Mouse (Mus musculus) MEL (cell line): Measurements from ENCODE around the gene Pip5kl1. TPM values are rescaled to one million over a fixed set of nuclear protein-coding genes. Genes with fewer than 3 reads are reported as not detected.

Source experiments
- DNase-seq: peaks from one replicate; pipeline ENCODE4 v3.0.0; 2011; ENCODE audit warnings: low read depth, low spot score
- H3K27ac ChIP-seq: 2 replicates; pipeline ENCODE4 v1.5.1; 2012; ENCODE audit warnings: low read depth, mild to moderate bottlenecking, control low read depth, low read length, moderate library complexity; ENCODE audit not compliant: control insufficient read depth
- H3K27me3 ChIP-seq, 2 experiments: fragments of 150-350 bp in 1 of 2; sonication (generic) in 1 of 2; 2 replicates each; pipeline ENCODE4 v1.6.1; 2012; ENCODE audit warnings: low read length in 2 of 2, mild to moderate bottlenecking in 2 of 2, improper control_type of control experiment in 1 of 2, moderate library complexity in 1 of 2; ENCODE audit not compliant: insufficient read depth in 2 of 2, control insufficient read depth in 1 of 2
- H3K36me3 ChIP-seq, 2 experiments: 2 replicates each; pipeline ENCODE4 v1.6.1; 2012 to 2014; ENCODE audit warnings: low read length in 2 of 2, improper control_type of control experiment in 1 of 2, inconsistent platforms in 1 of 2, mild to moderate bottlenecking in 1 of 2; ENCODE audit not compliant: insufficient read depth in 2 of 2, control insufficient read depth in 1 of 2
- H3K4me1 ChIP-seq, 2 experiments: fragments of 150-350 bp in 1 of 2; sonication (generic) in 1 of 2; 2 replicates each; pipeline ENCODE4 v1.6.1; 2012; ENCODE audit warnings: low read length in 2 of 2, improper control_type of control experiment in 1 of 2, mild to moderate bottlenecking in 1 of 2; ENCODE audit not compliant: insufficient read depth in 2 of 2, control insufficient read depth in 1 of 2
- H3K4me3 ChIP-seq, 2 experiments: fragments of 150-350 bp in 1 of 2; sonication (generic) in 1 of 2; 2 replicates each; pipeline ENCODE4 v1.5.1; 2012; ENCODE audit warnings: low read depth in 2 of 2, low read length in 2 of 2, mild to moderate bottlenecking in 2 of 2, moderate library complexity in 2 of 2, control low read depth in 1 of 2, improper control_type of control experiment in 1 of 2; ENCODE audit not compliant: control insufficient read depth in 1 of 2, insufficient read depth in 1 of 2
- H3K79me2 ChIP-seq: 2 replicates; pipeline ENCODE4 v1.6.1; 2012; ENCODE audit warnings: mild to moderate bottlenecking, low read length, moderate library complexity; ENCODE audit not compliant: control insufficient read depth, poor library complexity, insufficient read depth
- H3K9ac ChIP-seq: 2 replicates; pipeline ENCODE4 v1.6.1; 2012; ENCODE audit warnings: low read depth, mild to moderate bottlenecking, control low read depth, low read length, moderate library complexity; ENCODE audit not compliant: control insufficient read depth, poor library complexity, severe bottlenecking
- H3K9me3 ChIP-seq: fragments of 150-350 bp; sonication (generic); replicated peaks from 2 replicates; pipeline ENCODE4 v1.6.1; 2012; ENCODE audit warnings: mild to moderate bottlenecking, low read length, improper control_type of control experiment, moderate library complexity; ENCODE audit not compliant: insufficient read depth
- BHLHE40 ChIP-seq: IDR thresholded peaks from 2 replicates; pipeline ENCODE4 v1.6.1; 2012; ENCODE audit warnings: low read depth, mild to moderate bottlenecking, inconsistent platforms, low read length, improper control_type of control experiment, borderline replicate concordance
- CTCF ChIP-seq, 3 experiments: IDR thresholded peaks in 2 of 3; conservative IDR thresholded peaks in 1 of 3; 2 replicates each; pipeline ENCODE4 v1.5.1; 2011 to 2012; ENCODE audit warnings: low read length in 3 of 3, low read depth in 2 of 3, mild to moderate bottlenecking in 2 of 3, improper control_type of control experiment in 1 of 3, inconsistent platforms in 1 of 3, mixed read lengths in 1 of 3, moderate library complexity in 1 of 3; ENCODE audit not compliant: control insufficient read depth in 1 of 3, insufficient read depth in 1 of 3, poor library complexity in 1 of 3, severe bottlenecking in 1 of 3
- EP300 ChIP-seq, 2 experiments: IDR thresholded peaks; 2 replicates each; pipeline ENCODE4 v1.6.1; 2011; ENCODE audit warnings: improper control_type of control experiment in 2 of 2, low read length in 2 of 2, low read depth in 1 of 2, mild to moderate bottlenecking in 1 of 2
- HCFC1 ChIP-seq: IDR thresholded peaks from 2 replicates; pipeline ENCODE4 v1.6.1; 2012; ENCODE audit warnings: low read depth, mild to moderate bottlenecking, inconsistent platforms, low read length, improper control_type of control experiment, moderate library complexity
- JUND ChIP-seq: IDR thresholded peaks from 2 replicates; pipeline ENCODE4 v1.6.1; 2011; ENCODE audit warnings: low read depth, mild to moderate bottlenecking, improper control_type of control experiment, low read length
- MAZ ChIP-seq: IDR thresholded peaks from 2 replicates; pipeline ENCODE4 v1.6.1; 2012; ENCODE audit warnings: low read depth, mild to moderate bottlenecking, inconsistent platforms, low read length, improper control_type of control experiment
- MXI1 ChIP-seq: IDR thresholded peaks from 2 replicates; pipeline ENCODE4 v1.6.1; 2011; ENCODE audit warnings: mild to moderate bottlenecking, low read depth, low read length, improper control_type of control experiment
- MYB ChIP-seq: IDR thresholded peaks from 2 replicates; pipeline ENCODE4 v1.6.1; 2011; ENCODE audit warnings: mild to moderate bottlenecking, low read depth, low read length, improper control_type of control experiment
- MYC ChIP-seq: IDR thresholded peaks from 2 replicates; pipeline ENCODE4 v1.6.1; 2011; ENCODE audit warnings: low read depth, mild to moderate bottlenecking, low read length, improper control_type of control experiment, moderate library complexity
- POLR2A ChIP-seq, 2 experiments: IDR thresholded peaks; 2 replicates each; pipeline ENCODE4 v1.6.1; 2011 to 2012; ENCODE audit warnings: low read length in 2 of 2, mild to moderate bottlenecking in 2 of 2, control low read depth in 1 of 2, improper control_type of control experiment in 1 of 2, low read depth in 1 of 2, moderate library complexity in 1 of 2; ENCODE audit not compliant: control insufficient read depth in 1 of 2, insufficient read depth in 1 of 2, poor library complexity in 1 of 2
- POLR2AphosphoS5 ChIP-seq: IDR thresholded peaks from 2 replicates; pipeline ENCODE4 v1.6.1; 2012; ENCODE audit warnings: low read depth, borderline replicate concordance, mild to moderate bottlenecking, inconsistent platforms, low read length, moderate library complexity, mixed read lengths
- RAD21 ChIP-seq: IDR thresholded peaks from 2 replicates; pipeline ENCODE4 v1.6.1; 2011; ENCODE audit warnings: mild to moderate bottlenecking, low read depth, low read length, improper control_type of control experiment
- SIN3A ChIP-seq: IDR thresholded peaks from 2 replicates; pipeline ENCODE4 v1.6.1; 2012; ENCODE audit warnings: low read length, improper control_type of control experiment, inconsistent platforms
- SMC3 ChIP-seq: IDR thresholded peaks from 2 replicates; pipeline ENCODE4 v1.6.1; 2011; ENCODE audit warnings: low read depth, low read length, improper control_type of control experiment
- TBP ChIP-seq: IDR thresholded peaks from 2 replicates; pipeline ENCODE4 v1.8.0; 2011; ENCODE audit warnings: low read depth, low read length, improper control_type of control experiment
- TCF12 ChIP-seq: IDR thresholded peaks from 2 replicates; pipeline ENCODE4 v1.6.1; 2014; ENCODE audit warnings: low read depth, mild to moderate bottlenecking, inconsistent platforms, low read length, improper control_type of control experiment, moderate library complexity
- ZMIZ1 ChIP-seq: IDR thresholded peaks from 2 replicates; pipeline ENCODE4 v1.6.1; 2012; ENCODE audit warnings: low read depth, mild to moderate bottlenecking, inconsistent platforms, low read length, improper control_type of control experiment, moderate library complexity
- polyA plus RNA-seq, 2 experiments: library from polyadenylated mRNA; stranded (reverse) in 1 of 2; unstranded in 1 of 2; fragments of >175 nt in 1 of 2; fragments of >200 nt in 1 of 2; gene quantifications; 2 replicates each; pipeline versions ENCODE4 v1.2.1 to v1.2.4; 2012; ENCODE audit warnings: low replicate concordance in 2 of 2, low read depth in 1 of 2; ENCODE audit not compliant: insufficient read length in 2 of 2, insufficient read depth in 1 of 2, missing spikeins in 1 of 2
- total RNA-seq: library from RNA; depleted of rRNA; stranded (reverse); fragments of 300-350 nt; gene quantifications from 2 replicates; pipeline ENCODE4 v1.2.3, GENCODE M21; 2012

The Pip5kl1 gene
- total and polyA plus RNA-seq, 3 experiments = 0.22 to 0.58 TPM; not detected in 1

DNA sequence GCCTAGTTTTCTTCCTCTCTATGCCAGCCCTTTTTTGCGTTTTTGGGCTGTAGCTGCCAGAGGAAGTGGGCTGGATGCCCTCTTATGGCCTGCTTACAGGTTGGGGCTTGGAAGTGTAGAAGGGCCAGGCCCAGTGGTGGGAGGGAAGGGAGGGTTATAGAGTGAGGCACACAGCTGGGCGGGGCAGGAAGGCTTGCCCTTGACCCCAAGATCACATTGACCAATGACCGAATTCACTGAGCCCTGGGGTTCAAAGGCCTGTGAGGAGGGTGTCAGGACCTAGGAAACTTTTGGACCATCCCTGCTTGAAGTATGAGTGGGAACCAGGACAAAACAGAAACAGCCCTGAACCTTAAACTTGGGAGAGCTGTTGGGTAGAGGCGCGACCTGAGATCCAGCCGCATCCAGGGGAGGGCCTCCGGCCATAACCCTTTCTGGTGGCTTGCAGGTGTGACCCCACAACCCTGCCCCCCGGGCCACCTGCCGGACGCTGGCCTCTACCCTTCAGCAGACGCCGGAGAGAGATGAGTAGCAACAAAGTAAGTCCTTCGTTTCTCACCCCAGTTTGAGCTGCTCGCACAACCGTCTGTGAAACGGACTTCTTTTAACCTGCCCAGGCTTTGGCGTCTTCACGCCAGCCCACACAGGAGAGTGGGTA is 34.3 kb downstream of the Pip5kl1 start:
- H3K36me3 ChIP-seq = peaks cover 0 to 6% of the 10 kb centered on the region in 2 experiments; a peak in 2 of 4 replicates
- peak overlapping the region; percentile 30 for H3K9ac ChIP-seq
- no peaks in the 10 kb centered on the region for H3K27me3 ChIP-seq
- no peak for DNase-seq
- H3K27ac ChIP-seq = peak overlapping the region; percentile 30
- no peaks in the 10 kb centered on the region for H3K9me3 ChIP-seq
- TF ChIP-seq MAZ (0 out of 2 replicates have a peak, but pooled peaks have one; percentile 47), TCF12 (no peak), SMC3 (no peak), MYB (no peak), TBP (no peak), JUND (no peak)
- TF ChIP-seq, all 39 proteins: peak for 1
- H3K4me3 ChIP-seq = peak overlapping the region; percentile 20 to 93
- peaks cover 6 to 29% of the 10 kb centered on the region in 2 experiments for H3K4me1 ChIP-seq
- peaks cover 2% of the 10 kb centered on the region; the same call in 1 of the 2 replicates for H3K79me2 ChIP-seq

DNA sequence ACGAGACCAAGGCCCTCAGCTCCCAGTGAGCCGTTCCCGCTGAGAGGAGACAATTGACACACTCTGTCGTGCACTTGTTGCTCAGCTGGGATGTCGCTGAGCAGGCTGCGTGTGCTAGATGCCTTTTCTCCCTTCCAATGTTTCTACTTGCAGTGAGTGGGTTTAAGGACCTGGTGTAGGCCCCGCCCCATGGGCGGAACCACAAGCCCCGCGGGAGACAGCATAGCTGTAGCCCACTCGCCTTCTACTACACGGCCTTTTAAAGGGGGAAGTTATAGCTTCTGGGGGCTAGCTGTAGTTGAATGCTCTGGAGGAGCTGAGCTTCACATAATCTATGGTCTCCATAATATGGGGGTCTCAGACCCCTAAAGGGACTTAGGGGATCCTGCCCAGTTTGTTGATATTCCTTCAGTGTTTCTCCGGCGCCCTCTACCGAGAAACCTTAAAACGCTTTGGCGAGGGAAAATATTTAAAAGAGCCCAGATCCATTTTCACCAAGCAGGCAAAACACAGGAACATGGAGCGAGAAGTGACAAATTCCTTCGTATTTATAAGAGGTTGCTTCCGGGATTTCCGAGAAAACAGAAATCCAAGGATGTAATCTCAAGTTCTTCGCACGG is 36.1 kb downstream of the Pip5kl1 start:
- H3K27ac ChIP-seq = peak overlapping the region; percentile 26
- peak overlapping the region; percentile 54 to 62 for H3K4me3 ChIP-seq
- TF ChIP-seq POLR2AphosphoS5 = no peak
- 0 out of 4 replicates have a peak, but pooled peaks of 1 of the 2 experiments have one; percentile 23 for TF ChIP-seq POLR2A (IDR thresholded peaks at IDR 0.05; ENCODE audit: control insufficient read depth in 1 of 2, insufficient read depth in 1 of 2, low read depth in 1 of 2, low read length in 2 of 2, poor library complexity in 1 of 2)
- TF ChIP-seq MYC = 0 out of 2 replicates have a peak, but pooled peaks have one; percentile 17
- no peak for TF ChIP-seq ZMIZ1
- no peak for TF ChIP-seq BHLHE40
- TF ChIP-seq TCF12 = no peak
- peak; percentile 45; the same call in 1 of the 2 replicates for TF ChIP-seq SMC3
- TF ChIP-seq RAD21 = peak; percentile 27
- peak; percentile 41; the same call in 1 of the 2 replicates for TF ChIP-seq HCFC1
- TF ChIP-seq MXI1 = peak; percentile 47; the same call in 1 of the 2 replicates
- TF ChIP-seq SIN3A = peak; percentile 71
- TF ChIP-seq CTCF (IDR thresholded peaks at IDR 0.05 in 2 of 3, conservative IDR thresholded peaks at IDR 0.05 in 1 of 3; ENCODE audit: control insufficient read depth in 1 of 3, insufficient read depth in 1 of 3, low read depth in 2 of 3, low read length in 3 of 3, poor library complexity in 1 of 3, severe bottlenecking in 1 of 3) = peak; percentile 21 to 71 (median 29); a peak in 4 of 6 replicates
- TF ChIP-seq EP300 (IDR thresholded peaks at IDR 0.05; ENCODE audit: low read depth in 1 of 2, low read length in 2 of 2) = peak in 1 of 2 experiments; percentile 32; a peak in 1 of 4 replicates
- no peak for TF ChIP-seq MYB
- 0 out of 2 replicates have a peak, but pooled peaks have one; percentile 41 for TF ChIP-seq MAZ

More for the DNA sequence above, 36.1 kb downstream of the Pip5kl1 start:
- Histone ChIP-seq H3K36me3 (peaks cover 1 to 6% of the 10 kb centered on the region in 2 experiments; a peak in 2 of 4 replicates), H3K27me3 (no peaks in the 10 kb centered on the region), H3K79me2 (peaks cover 2% of the 10 kb centered on the region; the same call in 1 of the 2 replicates), H3K9ac (peak overlapping the region; percentile 52), H3K4me1 (peaks cover 6 to 29% of the 10 kb centered on the region in 2 experiments), H3K9me3 (no peaks in the 10 kb centered on the region)
- DNase-seq = peak; percentile 81
